Mouse (Mus musculus) forebrain, embryonic 16.5 days (tissue): Measurements from ENCODE around the gene Rora. TPM values are rescaled to one million over a fixed set of nuclear protein-coding genes. Genes with fewer than 3 reads are reported as not detected.
A peak's percentile ranks its signal among the peaks of the same experiment; 100 is the strongest.

Source experiments
- ATAC-seq: fragments of 200-750 bp; cut with Nextera tagmentation; 2 replicates; pipeline ENCODE4 v1.8.0; 2017; ENCODE audit warnings: mild to moderate bottlenecking, moderate library complexity
- H3K27ac ChIP-seq: fragments of 300-500 bp; sonication (generic); 2 replicates; pipeline ENCODE4 v1.5.1; 2014; ENCODE audit warnings: low read length, control low read depth
- H3K27me3 ChIP-seq: fragments of 300-500 bp; sonication (generic); replicated peaks from 2 replicates; pipeline ENCODE4 v1.6.1; 2014; ENCODE audit warnings: low read length; ENCODE audit not compliant: control insufficient read depth, insufficient read depth
- H3K36me3 ChIP-seq: fragments of 300-500 bp; sonication (generic); 2 replicates; pipeline ENCODE4 v1.6.1; 2014; ENCODE audit not compliant: control insufficient read depth, insufficient read depth
- H3K4me1 ChIP-seq: fragments of 300-500 bp; sonication (generic); replicated peaks from 2 replicates; pipeline ENCODE4 v1.6.1; 2014; ENCODE audit warnings: low read length; ENCODE audit not compliant: control insufficient read depth, insufficient read depth
- H3K4me2 ChIP-seq: fragments of 300-500 bp; sonication (generic); 2 replicates; pipeline ENCODE4 v1.6.1; 2014; ENCODE audit warnings: mild to moderate bottlenecking, low read length, control low read depth
- H3K4me3 ChIP-seq: fragments of 300-500 bp; sonication (generic); replicated peaks from 2 replicates; pipeline ENCODE4 v1.5.1; 2014; ENCODE audit warnings: mild to moderate bottlenecking, low read length, control low read depth
- H3K9ac ChIP-seq: fragments of 300-500 bp; sonication (generic); replicated peaks from 2 replicates; pipeline ENCODE4 v1.6.1; 2014; ENCODE audit warnings: low read depth, low read length, control low read depth
- H3K9me3 ChIP-seq: fragments of 300-500 bp; sonication (generic); 2 replicates; pipeline ENCODE4 v1.6.1; 2016; ENCODE audit warnings: low read length; ENCODE audit not compliant: control insufficient read depth
- WGBS: fragments of 180-500 bp; shearing (Covaris S2); extraction: QIAGEN DNeasy Blood & Tissue Kit; methylation state at CpG from one replicate; pipeline ENCODE4 v1.1.7; 2014; 5-methylcytosine and 5-hydroxymethylcytosine counted together
- polyA plus RNA-seq: library from polyadenylated mRNA; unstranded; fragments of >200 nt; fragmentation: Nextera tagmentation; extraction: Ambion mirVana; gene quantifications from 2 replicates; pipeline ENCODE4 v1.2.1, GENCODE M21; 2015

Rora gene
- polyA plus RNA-seq, 1 experiment from 2014 or later: 7.9 TPM

DNA sequence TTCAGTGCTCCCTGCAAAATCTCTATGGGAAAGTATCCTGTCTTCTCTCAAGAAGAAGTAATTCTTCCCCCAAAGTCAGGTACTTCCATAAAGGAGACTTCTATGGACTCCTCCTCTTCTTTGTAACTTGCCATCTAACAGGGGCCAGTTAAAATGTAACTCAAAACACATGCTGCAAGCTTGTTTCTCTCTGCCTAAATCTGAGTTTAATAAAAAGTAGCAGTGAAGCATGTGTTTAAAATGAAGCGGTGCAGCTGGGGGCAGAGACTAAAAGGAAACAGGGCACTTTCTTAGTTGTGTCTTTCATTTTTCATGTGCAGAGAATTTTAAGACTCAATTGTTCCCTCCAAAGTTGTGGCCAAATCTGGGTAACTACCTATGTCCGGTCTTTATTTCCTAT lies 221.0 kb downstream of the Rora start:
- WGBS: 95% methylated on average over 2 of the region's 2 CpGs
- Histone ChIP-seq H3K36me3 (no peaks in the 10 kb centered on the region), H3K4me2 (no peak overlapping the region), H3K27me3 (no peaks in the 10 kb centered on the region), H3K27ac (no peak overlapping the region), H3K4me1 (no peaks in the 10 kb centered on the region), H3K9ac (no peak overlapping the region), H3K9me3 (no peaks in the 10 kb centered on the region), H3K4me3 (no peak overlapping the region)
- ATAC-seq: no peak

DNA sequence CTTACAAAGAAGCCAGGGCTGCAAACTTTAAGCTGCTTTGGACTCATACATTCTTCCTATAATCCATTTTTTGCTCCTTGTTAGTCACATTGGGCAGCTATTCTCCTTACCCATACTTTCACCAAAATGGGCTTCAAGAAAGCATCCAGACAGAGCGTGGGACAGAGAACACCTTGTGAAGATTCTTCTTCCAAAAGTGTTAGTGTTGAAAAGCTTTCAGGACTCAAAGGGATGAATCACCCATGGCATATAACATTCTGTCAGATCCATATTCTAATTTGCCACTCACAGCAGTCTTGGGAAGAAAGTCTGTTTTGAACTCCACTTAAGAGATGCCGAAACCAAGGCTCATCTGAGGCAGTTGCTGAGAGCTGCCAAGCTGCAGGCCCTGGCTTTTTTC lies 222.2 kb downstream of the Rora start:
- Histone ChIP-seq H3K4me3 (no peak overlapping the region), H3K27me3 (no peaks in the 10 kb centered on the region), H3K9ac (no peak overlapping the region), H3K9me3 (no peaks in the 10 kb centered on the region), H3K4me1 (peaks cover 3% of the 10 kb centered on the region; the same call in 1 of the 2 replicates), H3K27ac (no peak overlapping the region), H3K4me2 (no peak overlapping the region), H3K36me3 (no peaks in the 10 kb centered on the region)
- 93% methylated on average over 2 of the region's 2 CpGs for WGBS
- ATAC-seq: no peak

DNA sequence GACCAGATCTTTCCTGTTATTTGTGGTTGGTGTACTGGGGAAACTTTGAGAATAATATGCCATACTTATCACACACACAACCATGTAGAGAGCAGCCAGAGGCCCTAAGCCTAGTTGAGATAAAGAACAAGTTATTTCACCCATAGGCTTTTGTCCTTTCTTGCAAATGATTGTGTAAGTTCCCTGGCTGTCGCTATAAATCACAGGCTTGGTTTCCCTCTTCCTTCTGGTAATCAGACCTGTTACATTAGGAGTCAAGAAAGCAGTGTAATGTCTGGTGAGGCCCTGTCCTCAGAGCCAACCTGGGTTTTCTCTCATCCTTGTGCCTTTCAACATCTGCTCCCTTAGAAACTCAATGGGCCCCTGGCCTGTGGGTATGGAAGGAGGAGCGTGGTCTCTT lies 222.7 kb downstream of the Rora start:
- Histone ChIP-seq H3K9ac (no peak overlapping the region), H3K36me3 (no peaks in the 10 kb centered on the region), H3K4me2 (no peak overlapping the region), H3K9me3 (no peaks in the 10 kb centered on the region), H3K27me3 (no peaks in the 10 kb centered on the region), H3K4me1 (peaks cover 3% of the 10 kb centered on the region; the same call in 1 of the 2 replicates), H3K4me3 (no peak overlapping the region), H3K27ac (no peak overlapping the region)
- 90% methylated on average over 2 of the region's 2 CpGs for WGBS
- no peak for ATAC-seq

- Histone ChIP-seq H3K9ac (no peak overlapping the region), H3K4me2 (no peak overlapping the region), H3K9me3 (no peaks in the 10 kb centered on the region), H3K4me1 (peaks cover 10% of the 10 kb centered on the region), H3K27me3 (0 out of 2 replicates have a peak, but pooled peaks cover 2% of the 10 kb centered on the region), H3K36me3 (no peaks in the 10 kb centered on the region), H3K27ac (no peak overlapping the region), H3K4me3 (no peak overlapping the region)
- ATAC-seq: peak; percentile 73
- WGBS: 5% methylated on average over 6 of the region's 6 CpGs
These were observed 228.3 kb downstream of the Rora start for GRCm38 (mm10) chr9:68881896-68882295.

DNA sequence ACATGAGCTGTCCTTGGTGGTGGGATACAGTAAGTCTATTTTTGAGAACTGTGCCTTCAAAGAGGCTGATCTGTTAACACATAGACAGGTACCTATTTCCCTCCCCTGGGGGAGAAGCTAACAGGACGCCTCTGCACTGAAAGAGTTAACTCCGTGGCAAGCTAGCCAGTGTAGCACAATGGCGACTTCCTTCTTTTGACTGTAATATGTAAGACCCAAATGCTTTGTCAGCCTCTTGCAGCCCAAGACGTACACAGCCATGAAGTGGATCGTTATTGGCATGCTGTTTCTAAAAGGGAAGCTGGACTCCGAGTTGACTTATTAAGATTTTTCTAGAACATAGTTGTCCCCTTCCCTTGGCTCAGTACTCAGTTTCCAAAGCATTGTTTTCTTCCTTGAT lies 229.4 kb downstream of the Rora start:
- H3K27ac ChIP-seq: no peak overlapping the region
- no peaks in the 10 kb centered on the region for H3K36me3 ChIP-seq
- 0 out of 2 replicates have a peak, but pooled peaks cover 2% of the 10 kb centered on the region for H3K27me3 ChIP-seq
- H3K9me3 ChIP-seq: no peaks in the 10 kb centered on the region
- WGBS: 25% methylated on average over 6 of the region's 6 CpGs
- no peak for ATAC-seq
- no peak overlapping the region for H3K4me3 ChIP-seq
- no peak overlapping the region for H3K9ac ChIP-seq
- H3K4me1 ChIP-seq: peaks cover 11% of the 10 kb centered on the region
- H3K4me2 ChIP-seq: no peak overlapping the region

- Histone ChIP-seq H3K4me1 (peaks cover 16% of the 10 kb centered on the region), H3K4me2 (no peak overlapping the region), H3K27me3 (0 out of 2 replicates have a peak, but pooled peaks cover 2% of the 10 kb centered on the region), H3K27ac (no peak overlapping the region), H3K4me3 (no peak overlapping the region), H3K9ac (no peak overlapping the region), H3K9me3 (no peaks in the 10 kb centered on the region), H3K36me3 (no peaks in the 10 kb centered on the region)
- WGBS: 96% methylated on average over 8 of the region's 8 CpGs
- ATAC-seq: no peak
These were observed 230.1 kb downstream of the Rora start for GRCm38 (mm10) chr9:68883687-68884086.

GRCm38 (mm10) chr9:68884451-68885035 lies 231.0 kb downstream of the Rora start:
- 0 out of 2 replicates have a peak, but pooled peaks cover 2% of the 10 kb centered on the region for H3K27me3 ChIP-seq
- ATAC-seq: no peak
- no peaks in the 10 kb centered on the region for H3K9me3 ChIP-seq
- 84% methylated on average over 9 of the region's 9 CpGs for WGBS
- H3K4me2 ChIP-seq: no peak overlapping the region
- H3K27ac ChIP-seq: no peak overlapping the region
- no peak overlapping the region for H3K9ac ChIP-seq
- peaks cover 19% of the 10 kb centered on the region for H3K4me1 ChIP-seq
- H3K36me3 ChIP-seq: no peaks in the 10 kb centered on the region
- H3K4me3 ChIP-seq: no peak overlapping the region

DNA sequence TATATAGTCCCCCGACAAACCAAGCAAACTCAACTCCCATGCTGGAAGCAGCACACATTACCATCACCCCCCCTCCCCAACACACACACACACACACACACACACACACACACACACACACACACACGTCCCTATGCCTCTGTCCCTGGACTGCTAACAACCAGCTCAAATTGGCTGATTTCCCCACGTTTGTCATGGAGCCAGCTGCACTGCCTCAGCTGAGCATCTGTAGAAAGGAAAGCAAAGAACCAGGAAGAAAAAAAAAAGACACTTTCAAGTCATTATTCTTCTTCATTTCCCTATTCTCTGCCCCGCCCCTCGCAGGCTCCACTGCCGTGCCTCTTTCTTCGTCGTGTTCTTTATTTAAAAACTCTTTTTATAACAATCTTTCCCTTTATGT lies 235.1 kb downstream of the Rora start:
- no peak overlapping the region for H3K4me3 ChIP-seq
- no peak overlapping the region for H3K9ac ChIP-seq
- H3K4me1 ChIP-seq: peaks cover 8% of the 10 kb centered on the region
- ATAC-seq: peak; percentile 90
- H3K27me3 ChIP-seq: 0 out of 2 replicates have a peak, but pooled peaks cover 2% of the 10 kb centered on the region
- H3K27ac ChIP-seq: peak overlapping the region; percentile 50; the same call in 1 of the 2 replicates
- peak overlapping the region; percentile 23 for H3K4me2 ChIP-seq
- H3K9me3 ChIP-seq: no peaks in the 10 kb centered on the region
- 6% methylated on average over 8 of the region's 8 CpGs for WGBS
- no peaks in the 10 kb centered on the region for H3K36me3 ChIP-seq

DNA sequence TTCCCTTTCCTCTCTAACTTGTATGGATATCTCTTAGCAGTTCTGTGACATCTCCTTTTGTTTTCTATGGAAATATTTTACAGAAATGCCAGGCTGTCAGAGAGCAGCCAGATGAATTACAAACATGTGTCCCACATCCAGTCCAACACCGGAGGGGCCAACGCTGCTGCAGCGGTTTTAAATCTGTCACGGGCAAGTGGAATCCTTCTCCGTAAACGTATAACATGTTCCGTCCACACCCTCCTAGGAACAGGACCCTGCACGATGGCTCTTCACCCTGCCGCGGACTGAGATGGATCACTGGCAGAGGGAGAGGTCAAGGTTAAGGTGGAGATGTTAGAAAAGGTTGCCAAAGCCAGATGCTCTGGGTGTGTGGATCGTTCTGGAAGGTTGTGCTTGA lies 237.8 kb downstream of the Rora start:
- H3K36me3 ChIP-seq: no peaks in the 10 kb centered on the region
- 92% methylated on average over 11 of the region's 11 CpGs for WGBS

GRCm38 (mm10) chr9:68892356-68892755 lies 238.8 kb downstream of the Rora start:
- Histone ChIP-seq H3K4me2 (no peak overlapping the region), H3K27ac (no peak overlapping the region), H3K36me3 (no peaks in the 10 kb centered on the region), H3K4me1 (peaks cover 8% of the 10 kb centered on the region), H3K27me3 (no peaks in the 10 kb centered on the region), H3K9me3 (no peaks in the 10 kb centered on the region), H3K9ac (no peak overlapping the region), H3K4me3 (no peak overlapping the region)
- 95% methylated on average over 4 of the region's 4 CpGs for WGBS
- no peak for ATAC-seq

More for the DNA sequence above, 237.8 kb downstream of the Rora start:
- Histone ChIP-seq H3K4me2 (no peak overlapping the region), H3K27ac (no peak overlapping the region), H3K9ac (no peak overlapping the region), H3K4me3 (no peak overlapping the region), H3K9me3 (no peaks in the 10 kb centered on the region), H3K27me3 (no peaks in the 10 kb centered on the region), H3K4me1 (peaks cover 8% of the 10 kb centered on the region)
- no peak for ATAC-seq
